Mouse (Mus musculus): Measurements from ENCODE around the gene Gm49486.

Gm49486 gene

DNA sequence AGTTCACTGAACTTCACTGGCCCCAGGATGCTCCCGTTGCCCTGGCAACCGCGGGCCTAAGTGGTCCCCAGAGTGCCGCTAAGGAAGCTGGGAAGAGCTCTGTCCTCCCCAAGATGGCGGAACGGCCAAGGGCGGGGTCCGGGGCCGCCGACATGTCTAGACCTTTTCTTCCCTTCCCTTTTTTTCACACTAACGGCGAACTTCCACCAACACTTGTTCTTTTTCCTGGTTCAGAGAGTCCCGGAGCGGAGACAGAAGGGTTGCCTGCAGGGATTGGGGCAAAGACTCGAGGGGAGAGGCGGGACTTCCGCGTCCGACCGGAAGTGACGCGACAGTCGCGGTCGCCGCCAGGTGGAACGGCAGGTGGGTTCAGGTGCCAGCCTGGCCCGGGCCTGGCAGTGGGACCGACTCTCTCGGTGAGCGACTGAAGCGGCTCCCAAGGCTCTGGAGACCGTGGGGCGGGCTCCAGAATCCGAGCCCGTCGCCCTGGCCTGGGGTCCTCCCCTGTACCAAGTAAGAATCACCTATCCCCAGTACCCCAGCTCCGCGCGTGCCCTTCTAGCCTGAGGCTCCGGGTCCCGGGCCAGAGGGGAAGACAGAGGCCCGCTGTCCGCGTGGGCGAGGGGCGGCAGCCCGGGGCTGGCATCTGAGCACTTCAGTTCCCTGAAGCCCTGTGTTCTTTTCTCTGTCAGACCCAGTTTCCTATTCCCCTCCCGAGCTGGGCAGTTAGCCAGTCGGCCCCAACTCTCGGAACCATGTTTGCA lies at the start of gene Gm49486, which contains the start of gene Pick1:
Gm49486 (plus strand) TSS at position 334 of the 764 bp plus-strand sequence.
Pick1 (plus strand) TSS at position 116 of the 764 bp plus-strand sequence.
- in situ Hi-C loops (cut with MboI) = no loop called here

DNA sequence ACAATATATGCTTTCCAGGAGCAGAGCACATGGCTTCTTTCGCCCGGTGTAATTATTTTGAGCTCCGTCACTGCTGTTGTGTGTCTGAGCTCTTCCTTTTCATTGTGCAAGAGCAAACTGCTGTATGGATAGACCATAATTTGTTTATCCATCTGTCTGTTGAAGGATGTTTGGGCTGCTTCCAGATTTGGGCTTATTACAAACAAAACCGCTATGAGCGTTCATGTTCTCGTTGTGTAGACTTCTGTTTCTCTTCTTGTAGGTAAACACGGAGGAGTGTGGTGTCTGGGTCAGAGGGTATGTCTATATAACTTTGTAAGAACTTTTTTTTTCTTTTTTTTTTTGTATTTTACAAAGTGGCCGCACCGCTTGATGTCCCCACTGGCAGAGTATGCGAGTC lies 44.0 kb upstream of the Gm49486 start:
- in situ Hi-C loops (cut with MboI) = no loop called here

DNA sequence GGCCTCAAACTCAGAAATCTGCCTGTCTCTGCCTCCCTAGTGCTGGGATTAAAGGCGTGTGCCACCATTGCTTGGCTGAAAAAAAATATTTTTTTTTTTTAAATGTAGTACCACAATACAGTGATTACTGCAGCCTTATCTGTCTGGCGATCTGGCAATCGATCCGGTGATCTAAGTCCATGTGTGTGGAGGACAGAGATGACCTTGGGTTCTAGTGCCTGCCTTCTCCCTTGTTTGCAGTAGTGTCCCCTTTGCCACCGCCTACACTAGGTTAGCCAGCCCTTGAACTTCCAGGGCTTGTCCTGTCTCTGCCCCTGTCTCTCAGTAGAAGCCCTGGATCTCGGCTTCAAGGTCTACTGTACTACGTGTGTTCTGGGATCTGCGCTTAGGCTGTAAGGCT lies 41.4 kb upstream of the Gm49486 start:
- in situ Hi-C loops (cut with MboI) = no loop called here

DNA sequence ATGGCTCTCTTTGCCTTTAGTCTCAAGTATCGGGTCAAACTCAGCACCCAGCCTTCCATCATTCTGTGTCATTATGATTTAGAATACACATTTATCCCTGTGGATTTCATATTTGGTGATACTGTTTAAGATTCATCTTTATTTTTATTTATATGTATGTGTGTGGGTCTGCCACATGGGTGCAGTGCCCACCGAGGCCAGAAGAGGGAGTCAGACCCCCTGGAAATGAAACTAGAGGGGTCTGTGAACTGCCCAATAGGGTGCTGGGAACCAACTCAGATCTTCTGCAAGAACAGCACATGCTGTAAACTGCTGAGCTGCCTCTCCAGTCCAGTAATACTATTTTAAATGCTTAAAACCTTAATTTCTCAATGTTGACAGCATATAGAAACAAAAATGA lies 37.8 kb upstream of the Gm49486 start:
- in situ Hi-C loops (cut with MboI) = no loop called here

DNA sequence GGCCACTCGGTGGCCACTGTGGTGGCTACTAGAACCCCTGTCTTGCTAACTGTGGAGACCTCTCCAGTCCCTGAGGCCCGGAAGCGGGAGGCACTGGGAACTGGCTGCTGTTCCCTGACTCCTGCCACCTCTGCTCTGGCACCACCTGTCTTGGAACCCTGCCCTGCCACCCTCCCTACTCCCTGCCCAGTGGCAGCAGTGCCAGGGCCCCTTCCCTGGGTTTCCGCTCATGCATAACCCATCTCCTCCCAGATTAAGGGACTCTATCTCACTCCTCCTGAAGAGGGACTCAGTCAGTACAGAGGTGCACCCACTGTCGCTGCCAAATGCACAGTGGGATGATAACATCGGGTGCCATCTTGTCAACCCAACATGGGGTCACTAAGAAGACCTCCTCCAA lies 36.7 kb upstream of the Gm49486 start:
- in situ Hi-C loops (cut with MboI) = no loop called here

DNA sequence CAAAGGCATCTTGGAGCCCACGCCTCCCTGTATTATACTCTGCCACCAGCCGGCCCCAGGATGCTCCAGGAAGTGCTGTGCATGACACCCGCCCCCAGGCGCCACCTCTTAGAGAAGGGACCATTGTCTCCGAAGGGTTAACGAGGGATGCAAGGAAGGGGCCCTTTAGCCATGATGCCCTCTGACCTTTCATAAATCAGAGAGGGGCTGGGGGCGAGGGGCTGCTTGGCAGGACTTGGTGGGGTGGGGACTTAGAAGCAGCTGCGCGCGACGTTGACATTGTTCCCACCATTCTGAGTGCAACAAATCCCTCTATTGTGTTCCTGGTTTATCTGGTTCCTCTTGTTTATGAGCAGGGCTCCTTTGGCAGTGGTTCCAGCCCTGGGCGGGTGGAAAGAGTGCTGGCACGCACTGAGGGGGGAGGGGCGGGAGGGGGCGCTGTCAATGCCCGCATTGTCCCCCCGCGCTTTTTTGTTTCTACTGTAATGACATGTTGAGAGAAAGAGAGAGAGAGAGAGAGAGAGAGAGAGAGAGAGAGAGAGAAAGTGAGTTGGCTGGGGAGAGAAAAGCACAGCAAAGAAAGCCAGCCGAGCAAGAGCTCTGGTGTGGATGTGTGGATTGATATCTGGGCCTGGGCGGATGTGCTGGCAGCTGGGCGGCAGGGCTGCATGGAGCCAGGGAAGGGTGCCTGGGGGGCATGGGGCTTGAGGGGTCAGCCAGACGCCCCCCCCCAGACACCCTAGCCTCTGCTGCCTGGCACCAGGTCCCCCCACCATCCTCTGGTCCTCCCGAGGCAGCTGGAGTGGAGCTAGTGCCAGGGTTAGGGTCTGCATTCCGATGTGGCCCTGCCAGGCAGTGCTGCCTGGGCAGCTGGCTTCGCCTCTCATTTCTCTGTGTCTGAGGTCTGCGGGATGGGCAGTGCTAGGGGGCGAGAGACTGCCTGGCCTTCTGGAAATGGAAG lies 36.0 kb upstream of the Gm49486 start:
- in situ Hi-C loops (cut with MboI) = no loop called here

DNA sequence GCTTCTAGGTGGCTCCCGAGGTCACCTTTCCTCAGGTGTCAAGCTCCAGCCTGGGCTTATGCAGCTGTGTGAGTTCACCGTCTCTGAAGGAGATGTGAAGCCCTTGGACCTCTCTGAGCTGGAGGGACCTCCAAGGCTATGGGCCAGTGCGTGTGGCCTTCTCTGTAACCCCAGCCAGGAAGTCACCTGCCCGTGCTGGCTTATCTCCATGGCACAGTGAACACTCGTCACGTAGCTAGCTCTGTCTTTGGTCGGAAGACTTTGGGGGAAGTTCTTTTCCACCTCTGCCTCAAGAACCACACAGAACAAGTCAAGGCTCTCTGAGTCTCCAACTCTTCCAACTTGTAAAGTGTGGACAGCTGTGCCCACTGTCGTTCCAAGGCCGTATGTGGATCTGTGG lies 35.1 kb upstream of the Gm49486 start:
- in situ Hi-C loops (cut with MboI) = no loop called here

DNA sequence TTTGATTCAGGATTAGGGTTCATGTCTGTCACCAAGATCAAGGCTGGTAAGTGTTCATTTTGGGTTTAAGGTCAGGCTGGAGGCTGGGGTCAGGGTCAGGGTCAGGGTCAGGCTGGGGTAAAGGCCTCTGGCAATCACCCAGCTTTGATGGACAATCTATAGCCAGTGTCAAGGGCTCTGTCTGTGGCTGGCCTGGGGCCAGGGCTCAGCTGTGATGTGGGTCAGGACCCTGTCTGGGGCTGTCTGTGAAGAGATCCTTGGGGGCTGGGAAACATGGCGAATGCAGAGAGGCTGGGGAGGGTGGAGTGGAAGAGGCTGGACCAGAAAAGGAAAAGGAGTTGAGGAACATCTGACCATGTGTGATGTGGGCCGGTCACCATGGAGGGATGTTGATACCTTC lies 34.2 kb upstream of the Gm49486 start:
- in situ Hi-C loops (cut with MboI) = no loop called here

DNA sequence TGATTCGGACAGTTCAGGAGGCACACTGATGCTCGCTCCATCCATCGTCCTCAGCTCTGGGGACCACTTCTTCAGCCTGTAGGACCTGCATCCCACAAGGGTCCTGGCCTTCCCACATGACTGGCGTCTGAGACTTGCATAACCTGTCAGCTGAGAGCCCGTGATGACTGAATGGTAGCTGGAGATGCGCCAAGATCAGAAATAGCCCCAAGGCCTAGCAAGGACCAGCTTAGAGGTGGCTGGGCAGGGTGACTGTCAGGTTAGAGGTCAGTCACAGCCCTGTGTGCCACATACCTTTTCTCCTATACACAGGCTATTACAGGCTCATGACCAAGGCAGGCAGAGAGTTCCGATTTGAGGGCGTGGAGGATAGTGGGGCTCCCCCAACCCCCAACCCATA lies 33.7 kb upstream of the Gm49486 start:
- in situ Hi-C loops (cut with MboI) = no loop called here

DNA sequence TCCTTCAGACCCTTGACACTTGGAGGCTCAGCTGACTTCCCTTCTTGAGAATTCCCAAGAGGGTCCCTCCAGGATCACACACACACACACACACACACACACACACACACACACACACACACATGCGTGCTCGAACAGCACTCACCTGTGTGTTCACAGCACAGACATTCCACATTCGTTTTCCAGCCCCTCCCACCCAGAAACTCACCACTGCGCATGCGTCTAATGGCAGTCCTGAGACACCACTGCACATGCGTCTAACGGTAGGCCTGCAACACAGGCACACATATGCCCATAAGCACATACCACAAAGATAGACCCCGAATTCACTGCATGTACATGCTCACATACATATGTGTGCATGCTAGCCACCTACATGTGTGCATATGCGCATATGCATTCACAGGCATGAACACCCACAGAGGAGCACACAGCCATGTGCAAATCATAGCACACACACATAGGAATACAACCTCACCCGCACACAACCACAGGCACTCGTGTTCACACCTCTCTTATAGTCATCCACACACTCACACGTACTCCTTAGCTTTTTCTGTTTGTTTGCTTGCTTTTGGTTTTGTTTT lies 29.7 kb upstream of the Gm49486 start:
- in situ Hi-C loops (cut with MboI) = no loop called here

DNA sequence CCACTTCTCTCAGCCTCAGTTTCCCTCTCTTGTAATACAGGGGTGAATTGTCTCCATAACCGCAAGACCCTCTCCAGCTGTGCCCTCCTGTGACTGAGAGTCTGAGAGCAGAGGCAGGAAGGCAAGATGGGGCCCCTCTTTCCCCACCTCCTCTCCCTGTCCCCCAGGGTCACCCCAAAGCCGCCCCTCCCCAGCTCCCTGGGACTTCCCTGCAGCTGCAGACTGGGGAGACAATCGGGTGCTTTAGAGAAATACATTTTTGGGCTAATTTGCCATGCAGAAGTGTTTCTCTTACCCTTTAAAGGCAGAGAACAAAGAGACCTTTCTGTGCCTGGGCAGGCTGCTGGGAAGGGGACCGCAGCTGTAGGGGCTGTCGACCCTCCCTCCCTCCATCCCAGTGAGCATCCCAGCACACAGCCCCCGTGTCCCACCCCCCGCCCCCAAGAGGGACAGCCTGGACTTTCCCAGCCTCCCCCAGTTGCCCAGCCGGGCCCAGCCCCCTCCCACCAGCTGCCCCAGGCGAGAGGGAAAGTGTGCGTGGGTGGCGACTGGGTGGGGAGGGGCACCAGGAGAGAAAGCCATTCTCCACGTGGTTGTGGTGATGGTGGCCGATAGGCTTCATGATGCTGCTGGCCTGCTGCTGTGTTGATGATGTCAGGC lies 27.6 kb upstream of the Gm49486 start:
- in situ Hi-C loops (cut with MboI) = no loop called here

DNA sequence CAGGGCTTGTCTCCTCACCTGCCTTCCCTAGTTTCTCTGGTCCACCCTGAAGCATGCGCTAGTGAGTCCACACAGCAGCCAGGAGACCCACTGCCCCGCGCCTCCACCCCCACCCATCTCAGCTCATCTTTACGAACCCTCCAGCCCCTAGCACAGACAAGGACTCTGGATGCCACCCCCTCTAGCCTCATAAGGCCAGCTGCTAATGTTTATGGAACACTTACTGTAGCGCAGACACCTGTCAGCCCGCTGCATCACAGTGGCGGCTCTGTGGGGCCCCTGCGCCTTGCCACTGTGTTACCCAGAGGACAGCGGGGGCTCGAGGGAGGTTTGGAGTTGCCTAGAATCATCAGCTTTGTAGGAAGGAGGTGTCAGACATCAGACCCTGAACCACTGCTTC lies 26.6 kb upstream of the Gm49486 start:
- in situ Hi-C loops (cut with MboI) = no loop called here

DNA sequence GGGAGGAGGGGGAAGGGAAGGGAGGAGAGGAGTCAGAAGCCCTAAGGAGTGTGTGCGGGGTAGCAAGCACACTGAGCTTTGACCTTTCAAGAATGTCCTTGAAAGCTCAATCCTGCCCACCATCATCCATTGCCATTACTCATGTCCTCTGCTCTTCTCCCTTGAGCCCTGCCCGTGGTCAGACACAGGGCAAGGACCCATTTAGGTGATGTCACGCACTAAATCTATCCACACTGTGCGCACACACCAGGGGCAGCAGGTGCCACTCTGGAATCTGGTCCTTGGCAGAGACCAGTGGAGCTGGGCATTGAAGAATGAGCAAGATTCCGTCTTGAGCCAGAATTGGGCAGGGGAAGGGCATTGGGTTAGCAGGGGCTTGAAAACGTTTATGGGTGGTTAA lies 21.0 kb upstream of the Gm49486 start:
- in situ Hi-C loops (cut with MboI) = no loop called here

DNA sequence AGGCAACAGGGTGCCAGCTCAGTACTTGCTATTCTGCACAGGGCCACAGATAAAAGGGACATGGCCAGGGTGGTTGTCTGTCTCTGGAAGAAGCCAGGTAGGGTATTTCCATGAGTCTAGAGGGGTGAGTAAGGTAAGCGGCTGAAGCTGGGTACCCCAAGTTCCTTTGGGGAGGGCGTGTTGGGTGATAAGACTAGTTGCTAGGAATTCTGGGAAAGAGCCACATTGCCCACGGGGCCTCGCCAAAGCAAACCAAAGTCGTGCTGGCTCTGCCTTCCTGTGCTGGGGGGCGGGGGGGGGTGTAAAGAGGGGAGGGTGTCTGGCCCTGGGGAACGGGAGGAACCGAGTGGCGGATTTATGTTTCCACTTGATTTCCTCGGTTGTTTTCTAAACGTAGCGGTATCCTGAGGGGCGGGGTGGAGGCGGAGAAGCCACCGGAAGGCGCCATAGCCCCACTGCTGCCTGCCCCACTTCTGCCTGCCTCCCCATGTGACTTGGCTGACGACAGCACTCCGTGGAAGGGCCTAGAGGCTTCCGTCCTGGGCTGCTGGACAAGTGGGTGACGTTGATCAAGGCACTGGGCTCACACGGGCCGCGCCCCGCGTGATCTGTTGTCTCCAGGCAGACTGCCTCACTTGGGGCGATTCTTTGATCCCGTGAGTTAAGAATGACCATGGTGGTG lies 20.3 kb upstream of the Gm49486 start:
- in situ Hi-C loops (cut with MboI) = no loop called here

DNA sequence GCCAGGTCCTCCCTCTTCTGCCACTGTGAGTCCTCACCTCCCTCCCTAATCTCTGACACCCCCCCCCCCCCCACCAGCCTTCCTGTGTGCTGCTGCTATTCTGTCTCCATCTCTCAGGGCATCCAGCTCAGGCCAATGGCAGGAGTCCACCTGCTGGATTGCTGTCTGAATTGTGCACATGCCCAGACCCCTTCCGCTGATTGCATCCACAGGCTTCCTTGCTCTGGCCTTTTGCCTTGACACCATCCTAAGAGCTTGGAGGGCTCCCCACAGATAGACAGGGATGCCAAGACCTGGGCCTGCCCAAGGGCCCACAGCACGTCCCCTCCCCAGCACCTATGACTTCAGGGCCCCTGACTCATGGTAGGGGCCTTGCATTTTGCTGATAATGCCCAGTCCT lies 18.8 kb upstream of the Gm49486 start:
- in situ Hi-C loops (cut with MboI) = no loop called here

DNA sequence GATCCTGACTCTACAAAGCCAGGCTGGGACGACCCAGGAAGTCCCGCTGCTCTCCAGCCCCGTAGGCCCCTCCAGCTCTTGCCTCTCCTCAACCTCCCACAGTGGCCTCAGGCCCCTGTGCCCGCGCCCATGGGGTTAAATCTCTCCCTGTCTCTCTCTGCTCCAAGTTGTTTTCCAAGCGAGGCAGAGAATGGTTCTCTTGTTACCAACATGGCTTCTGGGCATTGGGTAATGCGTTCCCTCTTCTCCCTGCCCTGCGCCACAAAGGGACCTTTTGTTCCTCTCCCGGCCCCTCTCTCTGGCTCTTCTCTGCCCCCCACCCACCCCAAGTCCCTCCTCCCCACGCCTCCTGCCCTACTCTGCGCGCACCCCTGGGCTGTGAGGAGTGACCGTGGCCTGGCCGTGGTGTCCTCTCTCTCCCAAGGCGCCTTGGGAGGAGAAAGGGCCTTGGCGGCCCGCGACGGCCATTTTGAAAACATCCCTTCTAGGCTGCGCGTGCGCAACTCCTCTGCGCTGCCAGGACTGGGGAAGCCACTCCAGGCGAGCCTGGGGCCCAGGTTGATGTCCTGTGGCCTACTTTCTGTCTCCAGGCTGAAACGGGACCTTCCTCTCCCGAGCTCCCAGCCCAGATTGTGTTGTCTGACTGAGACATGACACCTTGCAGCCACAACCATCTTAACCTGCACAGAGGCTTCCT lies 16.3 kb upstream of the Gm49486 start:
- in situ Hi-C loops (cut with MboI) = no loop called here

DNA sequence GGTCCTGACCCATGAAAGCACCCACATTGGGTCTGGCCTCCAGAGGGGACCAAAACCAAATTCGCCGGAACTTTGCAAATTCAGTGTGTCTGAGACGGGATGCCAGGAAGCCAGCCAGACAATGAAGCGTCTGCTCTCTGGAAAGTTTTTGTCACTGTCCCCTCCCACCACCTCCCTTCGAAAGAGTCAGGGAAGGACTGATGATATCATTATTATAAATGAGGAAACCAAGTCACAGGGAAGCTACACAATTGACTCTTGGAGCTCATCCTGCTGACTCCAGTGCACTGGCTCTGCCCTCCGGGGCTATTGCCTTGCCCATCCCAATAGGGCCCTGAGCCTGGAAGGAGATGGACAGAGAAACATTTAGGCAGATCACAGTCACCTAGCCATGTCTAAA lies 15.6 kb upstream of the Gm49486 start:
- in situ Hi-C loops (cut with MboI) = no loop called here

DNA sequence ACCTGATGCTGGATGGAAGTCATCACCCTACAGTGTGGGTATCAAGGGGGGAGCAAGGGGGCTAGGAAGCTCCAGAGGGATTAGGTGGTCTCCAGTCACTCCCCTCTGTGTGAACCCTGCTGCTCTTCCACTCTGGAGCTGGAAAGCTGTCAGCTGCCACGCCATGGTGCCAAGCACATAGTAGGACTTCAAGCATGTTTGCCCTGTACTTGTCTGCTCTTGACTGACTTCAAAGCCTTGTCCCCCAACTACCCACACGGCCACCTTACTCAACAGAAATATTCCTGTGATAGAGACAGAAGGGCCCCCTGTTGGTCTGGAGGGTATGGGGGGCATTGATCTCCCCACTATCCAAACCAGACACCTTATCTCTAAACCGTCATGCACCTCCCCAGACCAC lies 13.0 kb upstream of the Gm49486 start:
- in situ Hi-C loops (cut with MboI) = no loop called here

DNA sequence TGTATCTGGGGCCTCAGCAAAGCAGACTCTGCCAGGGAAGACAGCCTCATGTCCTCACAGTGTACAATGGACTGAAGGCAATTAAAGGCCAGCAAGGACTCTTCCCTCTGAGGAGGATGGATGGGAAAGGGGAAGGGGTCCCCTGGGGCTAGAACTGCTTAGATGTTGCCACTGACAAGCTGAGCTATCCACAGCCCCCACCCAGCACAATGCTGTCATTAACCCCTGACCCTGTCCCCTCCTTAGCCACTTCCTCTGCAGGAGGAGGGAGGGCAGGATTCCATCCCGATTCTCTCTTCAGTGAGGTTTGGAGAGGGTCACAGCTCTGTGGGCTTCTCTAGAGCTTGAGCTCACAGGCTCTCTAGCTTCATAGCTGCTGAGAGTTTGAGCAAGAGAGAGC lies 9.6 kb upstream of the Gm49486 start:
- in situ Hi-C loops (cut with MboI) = no loop called here

DNA sequence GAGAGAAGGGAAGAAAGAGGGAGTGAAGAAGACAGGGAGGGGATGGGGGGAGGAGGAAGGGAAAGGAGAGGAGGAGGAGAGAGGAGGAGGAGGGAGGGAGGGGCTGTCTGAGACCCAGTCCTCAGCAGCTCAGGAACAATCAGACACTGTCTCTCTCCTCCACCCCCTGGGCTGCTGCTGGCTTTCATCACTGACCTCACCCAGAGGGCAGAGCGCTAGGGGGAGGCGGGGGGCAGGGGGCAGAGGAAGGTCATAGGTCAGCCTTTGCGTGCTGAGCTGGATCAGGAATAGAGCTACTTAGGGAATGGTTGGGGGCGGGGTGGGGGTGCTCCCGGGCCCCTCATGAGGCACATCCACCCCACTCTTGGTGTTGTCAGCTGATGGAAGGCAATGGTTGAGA lies 5.5 kb upstream of the Gm49486 start:
- in situ Hi-C loops (cut with MboI) = no loop called here

DNA sequence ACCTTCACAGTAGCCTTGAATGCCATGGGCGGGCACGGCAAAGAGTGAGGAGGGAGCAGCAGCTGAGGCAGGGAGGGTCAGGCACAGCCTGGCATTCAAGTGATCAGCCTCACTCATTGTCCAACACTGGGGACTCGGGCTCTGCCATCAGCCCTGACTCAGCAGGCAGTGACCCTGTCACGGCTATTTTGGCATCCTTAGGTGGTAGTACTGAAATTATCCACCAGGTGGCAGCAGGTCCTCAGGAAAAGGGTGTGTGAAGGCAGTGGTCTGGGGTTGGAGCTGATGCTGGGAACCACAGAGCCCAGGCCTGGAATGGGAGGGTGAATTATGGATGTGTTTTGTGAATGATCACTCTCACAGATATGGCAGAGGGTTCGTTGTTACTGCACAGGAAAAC lies 4.5 kb upstream of the Gm49486 start:
- in situ Hi-C loops (cut with MboI) = no loop called here

All from mature B cell (primary cell).